18 mouse cellular contexts compared by ENCODE assay signal in the genomic region with DNA sequence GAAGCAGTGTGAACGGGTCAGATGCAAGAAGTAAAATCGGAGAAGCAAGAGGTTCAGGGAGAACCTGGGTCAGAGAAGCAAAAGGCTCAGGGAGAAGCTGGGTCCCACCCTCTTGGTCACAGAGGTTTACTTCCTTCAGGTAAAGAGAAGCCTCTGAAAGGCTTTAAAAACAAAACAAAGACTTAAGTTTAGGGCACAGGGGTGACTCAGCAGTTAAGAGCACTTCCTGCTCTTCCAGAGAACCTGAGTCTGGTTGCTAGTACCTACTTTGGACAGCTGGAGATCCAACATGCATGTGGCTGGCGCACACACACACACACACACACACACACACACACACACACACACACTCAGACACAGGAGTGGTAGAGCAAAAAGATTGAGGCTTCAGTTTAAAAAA. TPM values are rescaled to one million over a fixed set of nuclear protein-coding genes. Genes with fewer than 3 reads are reported as not detected.
DNase-seq lines count a peak whose midpoint lies in the region; ATAC-seq and TF ChIP-seq lines count a peak whose summit lies in the region.
"Had no signal": no experiment of that assay in that cellular context is flagged by ENCODE, and none has a peak within 500 bp of the region (broad histone marks: within the 10 kb centered on the region; RNA-seq: fewer than 3 reads in every experiment).

No protein-coding gene starts in this region.

- no peak for TF ChIP-seq RAD21 in MEL (IDR thresholded peaks at IDR 0.05; ENCODE audit: low read depth, low read length)

- H3K9ac ChIP-seq in lung, postnatal 0 days (replicated peaks; ENCODE audit: low read depth): no peak overlapping the region
- H3K9ac ChIP-seq in MEL (ENCODE audit: control insufficient read depth, low read depth, low read length, poor library complexity, severe bottlenecking): no peak overlapping the region
- H3K9ac ChIP-seq: hindbrain, embryonic 15.5 days; neural tube, embryonic 15.5 days had no signal

- 63% methylated on average over 3 of the region's 3 CpGs for WGBS in lung, postnatal 0 days
- WGBS in lung, adult 2 months: 71% methylated on average over 3 of the region's 3 CpGs

- no peak for TF ChIP-seq POLR2A in lung, adult 2 months (IDR thresholded peaks at IDR 0.05; ENCODE audit: borderline replicate concordance, extremely low read depth, low read depth, low read length)
- TF ChIP-seq POLR2A in MEL (IDR thresholded peaks at IDR 0.05; ENCODE audit: control insufficient read depth in 1 of 2, insufficient read depth in 1 of 2, low read depth in 1 of 2, low read length in 2 of 2, poor library complexity in 1 of 2): no peak

- no peaks in the 10 kb centered on the region for H3K27me3 ChIP-seq in lung, postnatal 0 days (replicated peaks; ENCODE audit: insufficient read depth, low read length)
- no peaks in the 10 kb centered on the region for H3K27me3 ChIP-seq in MEL (ENCODE audit: control insufficient read depth in 1 of 2, insufficient read depth in 2 of 2, low read length in 2 of 2)

- H3K27ac ChIP-seq in lung, postnatal 0 days (ENCODE audit: low read length): 0 out of 2 replicates have a peak overlapping the region, but pooled peaks have one; percentile 47
- peak overlapping the region; percentile 30; the same call in 1 of the 2 replicates for H3K27ac ChIP-seq in MEL (ENCODE audit: control insufficient read depth, low read depth, low read length)
- H3K27ac ChIP-seq: hindbrain, embryonic 15.5 days; layer of hippocampus, adult 2 months; left cerebral cortex, adult 2 months; neural tube, embryonic 15.5 days had no signal

- H3K4me1 ChIP-seq in lung, postnatal 0 days (ENCODE audit: insufficient read depth, low read depth, low read length): peaks cover 13% of the 10 kb centered on the region; the same call in 1 of the 2 replicates
- peaks cover 2% of the 10 kb centered on the region for H3K4me1 ChIP-seq in lung, adult 2 months (ENCODE audit: control insufficient read depth, insufficient read depth, low read length)
- peaks cover 0 to 12% of the 10 kb centered on the region in 2 experiments; a peak in 2 of 4 replicates for H3K4me1 ChIP-seq in MEL (ENCODE audit: control insufficient read depth in 1 of 2, insufficient read depth in 2 of 2, low read length in 2 of 2)

- no peaks in the 10 kb centered on the region for H3K9me3 ChIP-seq in lung, postnatal 0 days (ENCODE audit: low read length)
- no peaks in the 10 kb centered on the region for H3K9me3 ChIP-seq in MEL (replicated peaks; ENCODE audit: insufficient read depth, low read length)
- H3K9me3 ChIP-seq: hindbrain, embryonic 15.5 days; neural tube, embryonic 15.5 days had no signal

- no peak overlapping the region for H3K4me3 ChIP-seq in lung, postnatal 0 days (ENCODE audit: low read depth, low read length)
- no peak overlapping the region for H3K4me3 ChIP-seq in lung, adult 2 months (replicated peaks; ENCODE audit: extremely low read depth, low read depth, low read length)
- H3K4me3 ChIP-seq in MEL (ENCODE audit: control insufficient read depth in 1 of 2, insufficient read depth in 1 of 2, low read depth in 2 of 2, low read length in 2 of 2): no peak overlapping the region
- H3K4me3 ChIP-seq: hindbrain, embryonic 15.5 days; layer of hippocampus, adult 2 months; left cerebral cortex, adult 2 months; neural tube, embryonic 15.5 days had no signal

- no peak for TF ChIP-seq EP300 in lung, postnatal 0 days (IDR thresholded peaks at IDR 0.05)
- no peak for TF ChIP-seq EP300 in MEL (IDR thresholded peaks at IDR 0.05; ENCODE audit: low read depth in 1 of 2, low read length in 2 of 2)

- H3K79me2 ChIP-seq in MEL (ENCODE audit: control insufficient read depth, insufficient read depth, low read length, poor library complexity): no peaks in the 10 kb centered on the region

- no peaks in the 10 kb centered on the region for H3K36me3 ChIP-seq in lung, postnatal 0 days (ENCODE audit: insufficient read depth, low read length)
- H3K36me3 ChIP-seq in MEL (ENCODE audit: control insufficient read depth in 1 of 2, insufficient read depth in 2 of 2, low read length in 2 of 2): peaks cover 0 to 6% of the 10 kb centered on the region in 2 experiments; a peak in 2 of 4 replicates
- H3K36me3 ChIP-seq: hindbrain, embryonic 15.5 days; neural tube, embryonic 15.5 days had no signal

- no peak for ATAC-seq in lung, postnatal 0 days
- ATAC-seq in megakaryocyte progenitor cell, adult 5-6 weeks (replicated peaks; ENCODE audit: poor library complexity): peak; percentile 12; the same call in 1 of the 2 replicates
- ATAC-seq: activated CD4-positive, CD25-positive, alpha-beta regulatory T cell, adult 4 months; forebrain, embryonic 16.5 days; midbrain, embryonic 16.5 days had no signal

- TF ChIP-seq CTCF in lung, postnatal 0 days (IDR thresholded peaks at IDR 0.05): no peak
- no peak for TF ChIP-seq CTCF in lung, adult 2 months (IDR thresholded peaks at IDR 0.05; ENCODE audit: insufficient read depth, low read length)
- TF ChIP-seq CTCF in MEL (IDR thresholded peaks at IDR 0.05 in 2 of 3, conservative IDR thresholded peaks at IDR 0.05 in 1 of 3; ENCODE audit: control insufficient read depth in 1 of 3, insufficient read depth in 1 of 3, low read depth in 2 of 3, low read length in 3 of 3, poor library complexity in 1 of 3, severe bottlenecking in 1 of 3): no peak

- no peak for DNase-seq in lung, postnatal 0 days (ENCODE audit: low spot score)
- DNase-seq in lung, adult 2 months: no peak
- DNase-seq in MEL (ENCODE audit: low read depth, low spot score): peak; percentile 60
- peak; percentile 28 for DNase-seq in thymus, postnatal 4 days
- DNase-seq in heart, adult 18-20 months: no peak
- DNase-seq in adrenal gland, postnatal 36 days: no peak
- DNase-seq: adrenal gland, postnatal 10 days; heart, postnatal 36 days; kidney, adult 2 months; right cerebral cortex, postnatal 14 days had no signal

- H3K4me2 ChIP-seq in lung, postnatal 0 days (replicated peaks; ENCODE audit: low read depth, low read length): no peak overlapping the region
- H3K4me2 ChIP-seq: hindbrain, embryonic 15.5 days; neural tube, embryonic 15.5 days had no signal

TF ChIP-seq in MEL, 35 proteins besides CTCF, POLR2A, EP300 and RAD21 (continues in another document):
- TF ChIP-seq TBP (IDR thresholded peaks at IDR 0.05; ENCODE audit: low read depth, low read length) (no peak), GABPA (IDR thresholded peaks at IDR 0.05; ENCODE audit: low read depth, low read length) (no peak), MYB (IDR thresholded peaks at IDR 0.05; ENCODE audit: low read depth, low read length) (no peak), TCF12 (IDR thresholded peaks at IDR 0.05; ENCODE audit: low read depth, low read length) (no peak)

RNA-seq across cellular contexts. Expression of a gene that starts 5.1 kb away (rescaled TPM):
- polyA plus RNA-seq in lung, postnatal 0 days (2015; fragmentation: Nextera tagmentation; extraction: Ambion mirVana): 26.8 and 33.0 TPM in 2 replicates
- polyA plus RNA-seq in lung, adult 2 months (2012; rRNA removed): 26.0 and 31.0 TPM in 2 replicates
- 0.13 and 0.19 TPM in 2 replicates for total RNA-seq in MEL (2012; rRNA removed)
- under 1 TPM in 1 of 2 experiments, not detected in 1; 0.50 TPM for polyA plus RNA-seq in MEL (2012; ENCODE audit: insufficient read depth in 1 of 2, insufficient read length in 2 of 2, low read depth in 1 of 2, low replicate concordance in 2 of 2, missing spikeins in 1 of 2)
- total RNA-seq in megakaryocyte progenitor cell, adult 5-6 weeks (2015): not detected in 2 replicates
- total RNA-seq in megakaryocyte progenitor cell, adult 5-6 weeks (2017): not detected in 2 replicates
- under 1 TPM in 1 of 2 experiments, not detected in 1; 0.23 TPM for total RNA-seq in heart, adult 18-20 months (2021)
- 1 to 10 TPM; 3.0 to 6.1 TPM for total RNA-seq in adrenal gland, postnatal 36 days (2021)
- total RNA-seq: heart, postnatal 36 days had no signal

RNA-seq across cellular contexts. Expression of a gene that starts 14.2 kb away (rescaled TPM):
- 5.2 and 6.1 TPM in 2 replicates for polyA plus RNA-seq in lung, postnatal 0 days (2015; fragmentation: Nextera tagmentation; extraction: Ambion mirVana)
- 4.0 and 4.2 TPM in 2 replicates for polyA plus RNA-seq in lung, adult 2 months (2012; rRNA removed)
- 0.85 and 1.9 TPM in 2 replicates for total RNA-seq in MEL (2012; rRNA removed)
- polyA plus RNA-seq in MEL (2012; ENCODE audit: insufficient read depth in 1 of 2, insufficient read length in 2 of 2, low read depth in 1 of 2, low replicate concordance in 2 of 2, missing spikeins in 1 of 2): under 1 TPM in 1 of 2 experiments, not detected in 1; 0.91 TPM
- total RNA-seq in megakaryocyte progenitor cell, adult 5-6 weeks (2015): 0.95 and 1.2 TPM in 2 replicates
- total RNA-seq in megakaryocyte progenitor cell, adult 5-6 weeks (2017): 0.50 and 1.5 TPM in 2 replicates
- total RNA-seq in heart, adult 18-20 months (2021): under 1 TPM; 0.30 to 0.59 TPM
- total RNA-seq in adrenal gland, postnatal 36 days (2021): 1 to 10 TPM; 1.3 TPM

RNA-seq across cellular contexts. Expression of a gene that starts 18.3 kb away (rescaled TPM):
- polyA plus RNA-seq in lung, postnatal 0 days (2015; fragmentation: Nextera tagmentation; extraction: Ambion mirVana): 15.0 and 18.3 TPM in 2 replicates
- polyA plus RNA-seq in lung, adult 2 months (2012; rRNA removed): 10.0 and 14.1 TPM in 2 replicates
- 3.5 and 4.0 TPM in 2 replicates for total RNA-seq in MEL (2012; rRNA removed)
- polyA plus RNA-seq in MEL (2012; ENCODE audit: insufficient read depth in 1 of 2, insufficient read length in 2 of 2, low read depth in 1 of 2, low replicate concordance in 2 of 2, missing spikeins in 1 of 2): 1 to 10 TPM in 1 of 2 experiments, not detected in 1; 6.0 TPM
- total RNA-seq in megakaryocyte progenitor cell, adult 5-6 weeks (2015): 1.1 and 3.3 TPM in 2 replicates
- 0.92 and 2.5 TPM in 2 replicates for total RNA-seq in megakaryocyte progenitor cell, adult 5-6 weeks (2017)
- 1 to 10 TPM; 3.4 to 4.0 TPM for total RNA-seq in heart, adult 18-20 months (2021)
- total RNA-seq in adrenal gland, postnatal 36 days (2021): 10 to 100 TPM; 12.3 to 15.6 TPM

RNA-seq across cellular contexts. Expression of a gene that starts 34.8 kb away (rescaled TPM):
- 110 and 111 TPM in 2 replicates for polyA plus RNA-seq in lung, postnatal 0 days (2015; fragmentation: Nextera tagmentation; extraction: Ambion mirVana)
- 139 and 141 TPM in 2 replicates for polyA plus RNA-seq in lung, adult 2 months (2012; rRNA removed)
- 199 and 213 TPM in 2 replicates for total RNA-seq in MEL (2012; rRNA removed)
- polyA plus RNA-seq in MEL (2012; ENCODE audit: insufficient read depth in 1 of 2, insufficient read length in 2 of 2, low read depth in 1 of 2, low replicate concordance in 2 of 2, missing spikeins in 1 of 2): 100 to 1,000 TPM in 1 of 2 experiments, not detected in 1; 386 TPM
- 33.6 and 50.9 TPM in 2 replicates for total RNA-seq in megakaryocyte progenitor cell, adult 5-6 weeks (2015)
- total RNA-seq in megakaryocyte progenitor cell, adult 5-6 weeks (2017): 24.1 and 25.0 TPM in 2 replicates
- 10 to 100 TPM; 75.4 to 87.1 TPM for total RNA-seq in heart, adult 18-20 months (2021)
- 10 to 100 TPM; 86.9 to 99.8 TPM for total RNA-seq in adrenal gland, postnatal 36 days (2021)

RNA-seq across cellular contexts. Expression of a gene that starts 39.9 kb away (rescaled TPM):
- 32.8 and 35.6 TPM in 2 replicates for polyA plus RNA-seq in lung, postnatal 0 days (2015; fragmentation: Nextera tagmentation; extraction: Ambion mirVana)
- 8.9 and 16.1 TPM in 2 replicates for polyA plus RNA-seq in lung, adult 2 months (2012; rRNA removed)
- total RNA-seq in MEL (2012; rRNA removed): 51.4 and 63.6 TPM in 2 replicates
- polyA plus RNA-seq in MEL (2012; ENCODE audit: insufficient read depth in 1 of 2, insufficient read length in 2 of 2, low read depth in 1 of 2, low replicate concordance in 2 of 2, missing spikeins in 1 of 2): 100 to 1,000 TPM in 1 of 2 experiments, not detected in 1; 103 TPM
- 56.8 and 60.9 TPM in 2 replicates for total RNA-seq in megakaryocyte progenitor cell, adult 5-6 weeks (2015)
- total RNA-seq in megakaryocyte progenitor cell, adult 5-6 weeks (2017): 80.7 TPM in 2 replicates
- 10 to 100 TPM; 17.7 to 19.5 TPM for total RNA-seq in heart, adult 18-20 months (2021)
- total RNA-seq in adrenal gland, postnatal 36 days (2021): 10 to 100 TPM; 48.7 to 52.0 TPM

Comparison
In these comparisons a context has a peak if more than half of its experiments do, and no peak if none do; other contexts are left out.
1. DNase-seq: peak in MEL (single experiment) and thymus, postnatal 4 days (single experiment); none in lung, postnatal 0 days (single experiment), lung, adult 2 months (single experiment), heart, adult 18-20 months (0 of 2) and adrenal gland, postnatal 36 days (0 of 2).